Mouse (Mus musculus) CH12.LX (cell line): ENCODE results near the gene Gm21188.
"Not testable (repeated sequence)": the region's sequence is repeated elsewhere in the genome, so short reads cannot be mapped to it uniquely, and the experiment has no call there.

Experiments used
- CHD2 ChIP-seq: IDR thresholded peaks from 2 replicates; pipeline ENCODE4 v1.6.1; 2011; ENCODE audit warnings: low read length, improper control_type of control experiment
- CTCF ChIP-seq, 2 experiments: IDR thresholded peaks in 1 of 2; conservative IDR thresholded peaks in 1 of 2; 2 replicates each; pipeline ENCODE4 v1.5.1; 2011 to 2012; ENCODE audit warnings: low read depth in 2 of 2, low read length in 2 of 2, improper control_type of control experiment in 1 of 2, inconsistent platforms in 1 of 2, mild to moderate bottlenecking in 1 of 2, moderate library complexity in 1 of 2
- E2F4 ChIP-seq: IDR thresholded peaks from 2 replicates; pipeline ENCODE4 v1.6.1; 2011; ENCODE audit warnings: low read depth, low read length, improper control_type of control experiment; ENCODE audit not compliant: insufficient replicate concordance
- EP300 ChIP-seq: IDR thresholded peaks from 2 replicates; pipeline ENCODE4 v1.6.1; 2011; ENCODE audit warnings: low read length, improper control_type of control experiment
- MAX ChIP-seq: IDR thresholded peaks from 2 replicates; pipeline ENCODE4 v1.6.1; 2011; ENCODE audit warnings: low read length, improper control_type of control experiment
- POLR2A ChIP-seq: IDR thresholded peaks from 2 replicates; pipeline ENCODE4 v1.6.1; 2011; ENCODE audit warnings: low read depth, mild to moderate bottlenecking, improper control_type of control experiment, low read length
- POLR2AphosphoS2 ChIP-seq: IDR thresholded peaks from 2 replicates; pipeline ENCODE4 v1.6.1; 2011; ENCODE audit warnings: low read depth, low read length, improper control_type of control experiment
- TBP ChIP-seq: conservative IDR thresholded peaks from 2 replicates; pipeline ENCODE4 v1.6.1; 2011; ENCODE audit warnings: low read depth, low read length, improper control_type of control experiment
- UBTF ChIP-seq: IDR thresholded peaks from 2 replicates; pipeline ENCODE4 v1.6.1; 2012; ENCODE audit warnings: low read depth, mild to moderate bottlenecking, inconsistent platforms, low read length, improper control_type of control experiment, moderate library complexity
- ZC3H11A ChIP-seq: IDR thresholded peaks from 2 replicates; pipeline ENCODE4 v1.6.1; 2012; ENCODE audit warnings: low read depth, mild to moderate bottlenecking, inconsistent platforms, low read length, improper control_type of control experiment
- ZMIZ1 ChIP-seq: IDR thresholded peaks from 2 replicates; pipeline ENCODE4 v1.6.1; 2012; ENCODE audit warnings: low read depth, mild to moderate bottlenecking, inconsistent platforms, low read length, improper control_type of control experiment

DNA sequence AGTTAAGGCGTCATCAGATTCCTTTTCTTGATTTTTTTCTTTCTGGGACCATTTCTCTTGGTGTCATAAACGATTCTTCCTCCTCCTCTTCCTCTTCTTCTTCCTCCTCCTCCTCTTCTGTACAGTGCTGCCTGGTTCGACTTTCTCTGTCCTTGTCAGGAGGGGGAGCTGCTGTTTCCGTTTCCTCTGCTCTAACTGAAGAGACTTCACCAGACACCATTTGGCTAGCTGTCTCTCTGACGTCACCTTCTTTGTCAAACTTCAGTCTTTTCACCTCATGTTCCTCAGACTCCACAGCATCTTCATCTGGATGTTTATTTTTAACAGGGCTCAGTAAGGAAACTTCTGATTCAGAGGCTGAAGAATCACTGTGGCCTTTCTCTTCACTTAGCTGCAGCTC lies 47.3 kb upstream of the Gm21188 start:
- TF ChIP-seq EP300; ZMIZ1; CHD2; ZC3H11A; CTCF (conservative IDR thresholded peaks at IDR 0.05 in 1 of 2, IDR thresholded peaks at IDR 0.05 in 1 of 2; ENCODE audit: low read depth in 2 of 2, low read length in 2 of 2); UBTF; POLR2A; POLR2AphosphoS2; E2F4; TBP; MAX: not testable (repeated sequence)
